Comparison of ENCODE assay signal across 10 mouse cellular contexts in the genomic region with DNA sequence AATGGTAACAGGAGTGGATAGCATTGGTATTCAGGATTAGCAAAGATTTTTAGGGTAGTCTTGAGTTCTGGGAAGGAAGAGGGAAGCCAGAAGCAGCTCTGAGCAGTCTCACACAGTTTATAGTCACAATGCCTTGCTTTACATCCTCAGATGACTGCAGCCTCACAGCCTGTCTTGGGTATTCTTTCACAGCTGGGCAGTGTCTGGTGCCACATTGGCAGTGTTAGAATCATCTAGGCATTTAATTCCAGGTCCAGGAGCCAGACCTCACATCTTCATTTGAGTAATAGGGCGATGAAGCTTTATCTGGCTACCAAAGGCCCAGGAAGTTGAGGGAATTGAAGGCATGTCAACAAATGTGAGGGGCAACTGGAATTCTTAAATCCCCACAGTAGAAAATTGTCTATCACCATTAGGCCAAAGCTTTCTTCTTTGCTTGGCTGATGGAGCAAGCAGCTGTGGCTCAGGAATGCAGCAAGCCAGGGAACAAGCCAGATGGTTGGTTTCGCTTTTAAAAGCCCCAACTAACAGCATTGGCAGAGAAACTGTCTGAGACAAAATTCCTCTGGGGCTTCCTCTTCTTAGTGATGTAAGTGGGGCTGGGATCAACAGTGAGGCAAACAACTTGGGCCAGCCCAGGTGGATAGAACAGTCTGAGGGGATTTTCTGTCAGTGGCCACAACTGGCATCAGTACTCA. TPM values are rescaled to one million over a fixed set of nuclear protein-coding genes. Genes with fewer than 3 reads are reported as not detected.
A peak's percentile ranks its signal among the peaks of the same experiment; 100 is the strongest.
DNase-seq lines count a peak whose midpoint lies in the region; ATAC-seq and TF ChIP-seq lines count a peak whose summit lies in the region.
"Had no signal": no experiment of that assay in that cellular context is flagged by ENCODE, and none has a peak within 500 bp of the region (broad histone marks: within the 10 kb centered on the region; RNA-seq: fewer than 3 reads in every experiment).

No protein-coding gene starts in this region.

- H3K36me3 ChIP-seq in lung, embryonic 15.5 days, result no peaks in the 10 kb centered on the region
- no peaks in the 10 kb centered on the region for H3K36me3 ChIP-seq in thymus, adult 2 months (ENCODE audit: control insufficient read depth, insufficient read depth, low read length)
- H3K36me3 ChIP-seq: heart, embryonic 15.5 days had no signal

- TF ChIP-seq CTCF in thymus, adult 2 months (IDR thresholded peaks at IDR 0.05; ENCODE audit: borderline replicate concordance, control insufficient read depth, extremely low read depth, insufficient read depth, low read length, poor library complexity), result no peak

- H3K27ac ChIP-seq in lung, embryonic 15.5 days, result peak overlapping the region; percentile 63
- H3K27ac ChIP-seq in thymus, adult 2 months (ENCODE audit: control insufficient read depth, insufficient read depth, low read length), result no peak overlapping the region
- H3K27ac ChIP-seq: heart, embryonic 15.5 days had no signal

- intact Hi-C loops in left cerebral cortex, postnatal 36 days (cut with DNase I), result no loop called here

- no peaks in the 10 kb centered on the region for H3K27me3 ChIP-seq in lung, embryonic 15.5 days
- H3K27me3 ChIP-seq in thymus, adult 2 months (ENCODE audit: control insufficient read depth, insufficient read depth, low read length), result no peaks in the 10 kb centered on the region
- H3K27me3 ChIP-seq: heart, embryonic 15.5 days had no signal

- WGBS in lung, embryonic 15.5 days, result 30% methylated on average over 2 of the region's 2 CpGs
- WGBS in thymus, adult 2 months, result 91% methylated on average over 2 of the region's 2 CpGs

- H3K4me2 ChIP-seq in lung, embryonic 15.5 days, result no peak overlapping the region
- H3K4me2 ChIP-seq: heart, embryonic 15.5 days had no signal

- H3K9ac ChIP-seq in lung, embryonic 15.5 days, result no peak overlapping the region
- H3K9ac ChIP-seq: heart, embryonic 15.5 days had no signal

- H3K4me1 ChIP-seq in lung, embryonic 15.5 days, result peaks cover 18% of the 10 kb centered on the region
- H3K4me1 ChIP-seq in thymus, adult 2 months (replicated peaks; ENCODE audit: control insufficient read depth, insufficient read depth, low read length), result no peaks in the 10 kb centered on the region

- no peak overlapping the region for H3K4me3 ChIP-seq in lung, embryonic 15.5 days
- no peak overlapping the region for H3K4me3 ChIP-seq in thymus, adult 2 months (ENCODE audit: control insufficient read depth, insufficient read depth, low read length)
- H3K4me3 ChIP-seq: heart, embryonic 15.5 days had no signal

- peak; percentile 5 for DNase-seq in left cerebral cortex, adult 11 months (ENCODE audit: low spot score)
- no peak for DNase-seq in left cerebral cortex, postnatal 36 days (ENCODE audit: low spot score in 2 of 2)
- peak; percentile 39 for DNase-seq in embryo, embryonic 11 days
- DNase-seq in kidney, adult 18-20 months, result peak; percentile 7
- no peak for DNase-seq in cerebellum, postnatal 10 days
- no peak for DNase-seq in thymus, adult 2 months
- DNase-seq in ovary, postnatal 36 days (ENCODE audit: low spot score), result no peak

- no peaks in the 10 kb centered on the region for H3K9me3 ChIP-seq in lung, embryonic 15.5 days
- H3K9me3 ChIP-seq: heart, embryonic 15.5 days had no signal

- TF ChIP-seq POLR2A in thymus, adult 2 months (IDR thresholded peaks at IDR 0.05; ENCODE audit: control insufficient read depth, extremely low read depth, insufficient read depth, low read length, poor library complexity), result no peak

- ATAC-seq in lung, embryonic 15.5 days (ENCODE audit: borderline replicate concordance, extremely low read depth, low FRiP score, low TSS enrichment), result peak; percentile 85; the same call in 1 of the 2 replicates

RNA-seq across cellular contexts. Expression of gene Tnfsf18, which starts 30.9 kb away (rescaled TPM):
- not detected for total RNA-seq in left cerebral cortex, postnatal 36 days (2021)
- 0.09 TPM in 1 of 2 replicates, not detected in the other for polyA plus RNA-seq in lung, embryonic 15.5 days (2015; fragmentation: Nextera tagmentation; extraction: Ambion mirVana)
- polyA plus RNA-seq in thymus, adult 2 months (2012; rRNA removed), result 0.09 TPM in 2 replicates
- total RNA-seq: neutrophil, adult 5-6 weeks had no signal

Comparison
In these comparisons a context has a peak if more than half of its experiments do, and no peak if none do; other contexts are left out.
1. DNase-seq: peak in left cerebral cortex, adult 11 months (single experiment), embryo, embryonic 11 days (single experiment) and kidney, adult 18-20 months (single experiment); none in left cerebral cortex, postnatal 36 days (0 of 2), cerebellum, postnatal 10 days (0 of 2), thymus, adult 2 months (single experiment) and ovary, postnatal 36 days (single experiment).